Mouse (Mus musculus) kidney, embryonic 15.5 days (tissue): ENCODE results near the gene Zwilch. TPM values are rescaled to one million over a fixed set of nuclear protein-coding genes. Genes with fewer than 3 reads are reported as not detected.
"Not testable (repeated sequence)": the region's sequence is repeated elsewhere in the genome, so short reads cannot be mapped to it uniquely, and the experiment has no call there.

Source experiments
- ATAC-seq: fragments of 200-750 bp; cut with Nextera tagmentation; replicated peaks from 2 replicates; pipeline ENCODE4 v1.8.0; 2017; ENCODE audit warnings: moderate TSS enrichment; ENCODE audit not compliant: low FRiP score
- H3K27ac ChIP-seq: fragments of 300-500 bp; sonication (generic); 2 replicates; pipeline ENCODE4 v1.5.1; 2015; ENCODE audit warnings: mild to moderate bottlenecking, inconsistent platforms
- H3K27me3 ChIP-seq: fragments of 300-500 bp; sonication (generic); 2 replicates; pipeline ENCODE4 v1.6.1; 2015; ENCODE audit warnings: inconsistent platforms
- H3K36me3 ChIP-seq: fragments of 300-500 bp; sonication (generic); 2 replicates; pipeline ENCODE4 v1.6.1; 2015; ENCODE audit warnings: inconsistent platforms
- H3K4me1 ChIP-seq: fragments of 300-500 bp; sonication (generic); 2 replicates; pipeline ENCODE4 v1.6.1; 2015; ENCODE audit warnings: inconsistent platforms
- H3K4me2 ChIP-seq: fragments of 300-500 bp; sonication (generic); 2 replicates; pipeline ENCODE4 v1.6.1; 2015; ENCODE audit warnings: moderate library complexity, mild to moderate bottlenecking, inconsistent platforms
- H3K4me3 ChIP-seq: fragments of 300-500 bp; sonication (generic); replicated peaks from 2 replicates; pipeline ENCODE4 v1.5.1; 2015; ENCODE audit warnings: mild to moderate bottlenecking, inconsistent platforms
- H3K9ac ChIP-seq: fragments of 300-500 bp; sonication (generic); 2 replicates; pipeline ENCODE4 v1.6.1; 2015; ENCODE audit warnings: mild to moderate bottlenecking, inconsistent platforms
- H3K9me3 ChIP-seq: fragments of 300-500 bp; sonication (generic); replicated peaks from 2 replicates; pipeline ENCODE4 v1.6.1; 2016; ENCODE audit warnings: inconsistent platforms
- WGBS: fragments of 180-500 bp; shearing (Covaris S2); methylation state at CpG from one replicate; pipeline ENCODE4 v1.1.7; 2015; ENCODE audit warnings: mixed read lengths; 5-methylcytosine and 5-hydroxymethylcytosine counted together
- polyA plus RNA-seq: library from polyadenylated mRNA; unstranded; fragments of >200 nt; fragmentation: Nextera tagmentation; extraction: Ambion mirVana; gene quantifications from 2 replicates; pipeline ENCODE4 v1.2.1, GENCODE M21; 2015

Gene Zwilch
- polyA plus RNA-seq, 1 experiment from 2014 or later: 29.1 TPM

- Histone ChIP-seq H3K9me3 (no peaks in the 10 kb centered on the region), H3K4me2 (no peak overlapping the region)
- peak; percentile 61 for ATAC-seq
These were observed 47.6 kb downstream of the Zwilch start for GRCm38 (mm10) chr9:64125307-64125706.

GRCm38 (mm10) chr9:64124846-64125245 lies 48.1 kb downstream of the Zwilch start:
- peak overlapping the region; percentile 71 for H3K27ac ChIP-seq
- not testable (repeated sequence) for ATAC-seq, H3K27me3 ChIP-seq, H3K9ac ChIP-seq, H3K4me3 ChIP-seq, H3K36me3 ChIP-seq, H3K4me2 ChIP-seq, H3K9me3 ChIP-seq
- H3K4me1 ChIP-seq: peaks cover 32% of the 10 kb centered on the region
- WGBS: 67% methylated on average over 3 of the region's 3 CpGs

More at GRCm38 (mm10) chr9:64125307-64125706, 47.6 kb downstream of the Zwilch start:
- Histone ChIP-seq H3K4me1 (peaks cover 32% of the 10 kb centered on the region), H3K27me3 (no peaks in the 10 kb centered on the region), H3K4me3 (no peak overlapping the region), H3K9ac (no peak overlapping the region), H3K36me3 (no peaks in the 10 kb centered on the region), H3K27ac (peak overlapping the region; percentile 71)
- 48% methylated on average over 3 of the region's 3 CpGs for WGBS

GRCm38 (mm10) chr9:64122601-64123000 lies 50.3 kb downstream of the Zwilch start:
- Histone ChIP-seq H3K4me3 (no peak overlapping the region), H3K9me3 (no peaks in the 10 kb centered on the region), H3K27me3 (no peaks in the 10 kb centered on the region), H3K4me1 (peaks cover 32% of the 10 kb centered on the region), H3K27ac (no peak overlapping the region), H3K9ac (no peak overlapping the region), H3K36me3 (no peaks in the 10 kb centered on the region), H3K4me2 (no peak overlapping the region)
- ATAC-seq: no peak
- WGBS: 91% methylated on average over 10 of the region's 10 CpGs

- H3K36me3 ChIP-seq: no peaks in the 10 kb centered on the region
These were observed 52.2 kb downstream of the Zwilch start for GRCm38 (mm10) chr9:64120584-64121277.

GRCm38 (mm10) chr9:64119898-64120297 lies 53.0 kb downstream of the Zwilch start:
- no peak overlapping the region for H3K9ac ChIP-seq
- WGBS: 38% methylated on average over 8 of the region's 8 CpGs
- H3K36me3 ChIP-seq: no peaks in the 10 kb centered on the region
- no peak overlapping the region for H3K4me3 ChIP-seq
- no peak overlapping the region for H3K27ac ChIP-seq
- H3K4me2 ChIP-seq: no peak overlapping the region
- H3K9me3 ChIP-seq: no peaks in the 10 kb centered on the region
- no peak for ATAC-seq
- no peaks in the 10 kb centered on the region for H3K27me3 ChIP-seq
- H3K4me1 ChIP-seq: peaks cover 17% of the 10 kb centered on the region; the same call in 1 of the 2 replicates

More at GRCm38 (mm10) chr9:64120584-64121277, 52.2 kb downstream of the Zwilch start:
- Histone ChIP-seq H3K4me2 (no peak overlapping the region), H3K27ac (0 out of 2 replicates have a peak overlapping the region, but pooled peaks have one; percentile 22), H3K4me3 (no peak overlapping the region), H3K27me3 (no peaks in the 10 kb centered on the region), H3K9me3 (no peaks in the 10 kb centered on the region), H3K4me1 (peaks cover 25% of the 10 kb centered on the region), H3K9ac (no peak overlapping the region)
- no peak; the same call in 1 of the 2 replicates for ATAC-seq
- WGBS: 44% methylated on average over 11 of the region's 11 CpGs

- H3K9ac ChIP-seq: no peak within 1 kb of the TSS
- H3K4me3 ChIP-seq: no peak within 1 kb of the TSS
- 83% methylated on average over 3 of the region's 3 CpGs for WGBS
- no peak for ATAC-seq
- H3K9me3 ChIP-seq: no peaks in the 10 kb centered on the region
- H3K27me3 ChIP-seq: no peaks in the 10 kb centered on the region
- no peak within 1 kb of the TSS for H3K4me2 ChIP-seq
- H3K27ac ChIP-seq: no peak within 1 kb of the TSS
- H3K36me3 ChIP-seq: no peaks in the 10 kb centered on the region
- H3K4me1 ChIP-seq: peaks cover 5% of the 10 kb centered on the region; the same call in 1 of the 2 replicates
These were observed 56.0 kb downstream of the Zwilch start, which contains the start of gene Lctl for GRCm38 (mm10) chr9:64116876-64117275. Lctl (plus strand) TSS chr9:64117147.

- Histone ChIP-seq H3K9ac (no peak overlapping the region), H3K27ac (no peak overlapping the region), H3K9me3 (no peaks in the 10 kb centered on the region), H3K27me3 (no peaks in the 10 kb centered on the region), H3K36me3 (no peaks in the 10 kb centered on the region), H3K4me3 (no peak overlapping the region), H3K4me2 (no peak overlapping the region), H3K4me1 (peaks cover under 1% of the 10 kb centered on the region; the same call in 1 of the 2 replicates)
- 80% methylated on average over 6 of the region's 6 CpGs for WGBS
- no peak for ATAC-seq
These were observed 57.1 kb downstream of the Zwilch start for GRCm38 (mm10) chr9:64115756-64116155.

- no peaks in the 10 kb centered on the region for H3K27me3 ChIP-seq
- 38% methylated on average over 2 of the region's 2 CpGs for WGBS
- H3K9ac ChIP-seq: no peak overlapping the region
- H3K36me3 ChIP-seq: no peaks in the 10 kb centered on the region
- no peak overlapping the region for H3K4me3 ChIP-seq
- H3K27ac ChIP-seq: no peak overlapping the region
- H3K4me2 ChIP-seq: no peak overlapping the region
- ATAC-seq: no peak; the same call in 1 of the 2 replicates
- H3K4me1 ChIP-seq: no peaks in the 10 kb centered on the region; the same call in 1 of the 2 replicates
- no peaks in the 10 kb centered on the region for H3K9me3 ChIP-seq
These were observed 58.3 kb downstream of the Zwilch start for GRCm38 (mm10) chr9:64114646-64115045.

- no peak overlapping the region for H3K4me3 ChIP-seq
- no peak overlapping the region for H3K27ac ChIP-seq
- no peaks in the 10 kb centered on the region for H3K9me3 ChIP-seq
- no peaks in the 10 kb centered on the region for H3K27me3 ChIP-seq
- WGBS: 95% methylated on average over 16 of the region's 16 CpGs
- ATAC-seq: no peak
- no peak overlapping the region for H3K9ac ChIP-seq
- H3K4me1 ChIP-seq: no peaks in the 10 kb centered on the region; the same call in 1 of the 2 replicates
- H3K36me3 ChIP-seq: no peaks in the 10 kb centered on the region
- no peak overlapping the region for H3K4me2 ChIP-seq
These were observed 62.4 kb downstream of the Zwilch start for GRCm38 (mm10) chr9:64110502-64110901.

GRCm38 (mm10) chr9:64105301-64105700 lies 67.6 kb downstream of the Zwilch start:
- ATAC-seq: no peak
- no peak overlapping the region for H3K9ac ChIP-seq
- WGBS: 61% methylated on average over 6 of the region's 6 CpGs

GRCm38 (mm10) chr9:64100442-64100841 lies 72.5 kb downstream of the Zwilch start:
- Histone ChIP-seq H3K4me3 (no peak overlapping the region), H3K9me3 (no peaks in the 10 kb centered on the region), H3K27ac (no peak overlapping the region), H3K36me3 (no peaks in the 10 kb centered on the region), H3K4me2 (no peak overlapping the region), H3K4me1 (no peaks in the 10 kb centered on the region), H3K27me3 (no peaks in the 10 kb centered on the region), H3K9ac (no peak overlapping the region)
- WGBS: 4% methylated on average over 4 of the region's 4 CpGs
- ATAC-seq: no peak

More at GRCm38 (mm10) chr9:64105301-64105700, 67.6 kb downstream of the Zwilch start:
- H3K36me3 ChIP-seq: no peaks in the 10 kb centered on the region
- no peaks in the 10 kb centered on the region for H3K27me3 ChIP-seq
- no peaks in the 10 kb centered on the region for H3K9me3 ChIP-seq
- no peaks in the 10 kb centered on the region for H3K4me1 ChIP-seq
- H3K4me3 ChIP-seq: no peak overlapping the region
- H3K4me2 ChIP-seq: no peak overlapping the region
- no peak overlapping the region for H3K27ac ChIP-seq

- Histone ChIP-seq H3K4me2 (no peak overlapping the region), H3K4me3 (no peak overlapping the region), H3K4me1 (peaks cover 13% of the 10 kb centered on the region), H3K27me3 (no peaks in the 10 kb centered on the region), H3K9me3 (no peaks in the 10 kb centered on the region), H3K36me3 (no peaks in the 10 kb centered on the region), H3K27ac (no peak overlapping the region), H3K9ac (no peak overlapping the region)
- no peak for ATAC-seq
- WGBS: 74% methylated on average over 4 of the region's 4 CpGs
These were observed 74.6 kb downstream of the Zwilch start for GRCm38 (mm10) chr9:64098282-64098681.
